Mouse (Mus musculus): Measurements from ENCODE around the gene Lpin3. TPM values are rescaled to one million over a fixed set of nuclear protein-coding genes. Genes with fewer than 3 reads are reported as not detected.

The Lpin3 gene
- 1.4 and 1.9 TPM in 2 replicates for total RNA-seq (2014; rRNA removed)
- 0.60 and 0.79 TPM in 2 replicates for polyA plus RNA-seq (2015; fragmentation: Nextera tagmentation; extraction: Ambion mirVana)

DNA sequence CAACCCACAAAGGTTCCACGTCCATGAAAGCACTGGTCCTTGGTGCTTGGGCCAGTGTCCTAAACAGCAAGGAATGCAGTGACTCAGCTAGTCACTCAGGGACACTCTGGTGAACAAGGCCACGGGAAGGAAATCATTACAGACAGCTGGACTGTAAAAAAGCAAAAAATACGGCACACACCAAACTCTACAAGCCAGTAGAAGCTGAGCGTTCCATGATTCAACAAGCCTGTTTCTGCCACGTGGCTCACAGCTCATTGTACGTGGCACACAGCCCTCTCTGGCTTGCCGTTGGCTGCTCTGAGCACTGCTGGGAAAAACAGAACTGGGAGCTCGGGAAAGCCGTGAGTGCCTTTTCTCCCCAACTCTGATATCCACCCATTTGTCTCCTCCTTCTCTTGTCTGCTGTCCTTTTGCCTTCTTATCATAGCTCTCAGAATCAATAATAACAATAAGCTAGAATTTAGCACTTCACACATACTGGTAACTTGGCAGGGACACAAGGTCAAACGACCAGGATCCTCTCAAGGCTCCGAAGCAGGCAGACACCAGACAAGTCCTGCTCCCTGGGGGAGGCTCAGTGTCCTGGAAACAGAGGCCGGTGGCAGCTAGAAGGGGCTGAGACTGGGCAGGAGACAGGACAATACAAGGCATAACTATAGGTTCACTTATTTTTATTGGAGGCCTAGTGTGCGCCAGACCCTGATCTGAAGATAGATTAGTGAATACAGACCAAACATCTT, at the start of gene Lpin3:
Gene Lpin3 (plus strand): TSS at position 218 of the 743 bp plus-strand sequence.
- ATAC-seq (no peak), DNase-seq (ENCODE audit: low spot score) (no peak)
- Histone ChIP-seq H3K4me1 (ENCODE audit: insufficient read depth, low read length) (no peaks in the 10 kb centered on the region), H3K4me3 (ENCODE audit: low read length) (no peak within 1 kb of the TSS), H3K36me3 (ENCODE audit: insufficient read depth, low read length) (no peaks in the 10 kb centered on the region), H3K9ac (replicated peaks; ENCODE audit: low read length) (no peak within 1 kb of the TSS), H3K27ac (no peak within 1 kb of the TSS), H3K9me3 (ENCODE audit: low read length) (no peaks in the 10 kb centered on the region), H3K27me3 (ENCODE audit: insufficient read depth, low read length) (no peaks in the 10 kb centered on the region), H3K4me2 (ENCODE audit: low read depth, low read length) (no peak within 1 kb of the TSS)
- TF ChIP-seq CTCF (IDR thresholded peaks at IDR 0.05; ENCODE audit: low read depth): no peak
- 52% methylated on average over 13 of the region's 13 CpGs for WGBS

DNA sequence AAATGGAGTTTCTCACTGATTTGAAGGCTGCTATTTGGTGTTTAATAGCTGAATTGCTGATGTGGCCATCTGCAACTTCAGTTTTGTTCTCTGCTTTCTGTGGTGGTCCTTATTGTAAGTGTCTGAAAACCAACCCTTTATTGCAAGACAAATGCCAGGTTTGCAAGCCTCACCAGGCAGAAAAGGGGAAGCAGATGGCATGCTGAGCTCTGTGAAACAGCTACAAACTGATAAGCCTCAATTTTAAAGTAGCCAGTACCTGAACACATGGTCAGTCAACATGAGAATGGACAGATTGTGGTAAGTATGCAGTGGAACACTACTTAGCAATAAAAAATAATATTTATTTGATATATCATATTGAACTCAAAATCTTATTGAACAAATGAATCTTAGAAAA, 39.6 kb upstream of the Lpin3 start:
- no peak overlapping the region for H3K4me3 ChIP-seq (ENCODE audit: low read length)
- H3K9me3 ChIP-seq (ENCODE audit: low read length): no peaks in the 10 kb centered on the region
- DNase-seq (ENCODE audit: low spot score) (no peak), ATAC-seq (no peak)
- no peaks in the 10 kb centered on the region for H3K36me3 ChIP-seq (ENCODE audit: insufficient read depth, low read length)
- no peak overlapping the region for H3K9ac ChIP-seq (replicated peaks; ENCODE audit: low read length)
- TF ChIP-seq CTCF (IDR thresholded peaks at IDR 0.05; ENCODE audit: low read depth): no peak
- no peaks in the 10 kb centered on the region for H3K4me1 ChIP-seq (ENCODE audit: insufficient read depth, low read length)
- no peaks in the 10 kb centered on the region for H3K27me3 ChIP-seq (ENCODE audit: insufficient read depth, low read length)
- no peak overlapping the region for H3K27ac ChIP-seq
- no peak overlapping the region for H3K4me2 ChIP-seq (ENCODE audit: low read depth, low read length)

DNA sequence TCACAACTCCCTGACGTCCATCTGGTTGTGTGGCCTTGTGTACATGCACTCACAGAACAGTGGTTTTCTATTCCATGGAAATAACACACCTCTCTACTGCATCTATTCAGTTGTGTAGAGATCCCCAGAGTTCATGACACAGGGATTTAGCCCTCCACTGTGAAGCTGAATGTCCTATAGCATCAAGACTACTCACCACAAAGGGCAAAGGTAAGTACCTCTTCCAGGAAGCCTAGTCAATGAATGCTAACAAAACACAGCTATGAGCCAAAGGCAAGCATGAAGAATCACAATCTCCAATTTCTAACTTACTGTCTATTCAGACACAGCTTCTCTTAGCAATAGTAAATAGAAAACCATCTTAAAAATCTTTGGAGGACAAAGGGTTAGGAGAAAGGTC, 32.8 kb upstream of the Lpin3 start:
- no peaks in the 10 kb centered on the region for H3K36me3 ChIP-seq (ENCODE audit: insufficient read depth, low read length)
- no peaks in the 10 kb centered on the region for H3K4me1 ChIP-seq (ENCODE audit: insufficient read depth, low read length)
- DNase-seq (ENCODE audit: low spot score) (no peak), ATAC-seq (no peak)
- H3K4me2 ChIP-seq (ENCODE audit: low read depth, low read length): no peak overlapping the region
- no peak overlapping the region for H3K4me3 ChIP-seq (ENCODE audit: low read length)
- TF ChIP-seq CTCF (IDR thresholded peaks at IDR 0.05; ENCODE audit: low read depth): no peak
- H3K27me3 ChIP-seq (ENCODE audit: insufficient read depth, low read length): no peaks in the 10 kb centered on the region
- no peak overlapping the region for H3K27ac ChIP-seq
- H3K9ac ChIP-seq (replicated peaks; ENCODE audit: low read length): no peak overlapping the region
- no peaks in the 10 kb centered on the region for H3K9me3 ChIP-seq (ENCODE audit: low read length)
- WGBS: 81% methylated on average over 1 of the region's 1 CpGs

DNA sequence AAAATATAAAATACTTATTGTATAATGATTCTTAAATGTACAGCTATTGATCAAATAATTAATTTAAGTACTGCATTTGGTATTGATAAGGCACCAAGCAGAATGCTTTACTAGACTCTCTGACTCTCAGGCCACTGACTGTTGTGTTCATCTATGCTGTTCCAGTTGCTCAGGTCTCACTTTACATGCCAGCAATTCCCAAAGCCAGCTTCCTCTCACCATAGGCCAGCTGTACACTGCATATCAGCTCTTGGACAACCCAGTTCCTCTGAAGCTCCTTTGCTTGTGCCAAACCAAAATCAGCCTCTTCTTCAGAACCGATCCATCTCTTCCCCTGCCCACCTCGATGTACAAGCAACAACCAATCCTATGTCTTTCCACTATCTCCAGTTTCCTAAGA, 32.3 kb upstream of the Lpin3 start:
- Histone ChIP-seq H3K4me3 (ENCODE audit: low read length) (no peak overlapping the region), H3K27me3 (ENCODE audit: insufficient read depth, low read length) (no peaks in the 10 kb centered on the region), H3K4me1 (ENCODE audit: insufficient read depth, low read length) (no peaks in the 10 kb centered on the region), H3K27ac (no peak overlapping the region), H3K9me3 (ENCODE audit: low read length) (no peaks in the 10 kb centered on the region), H3K4me2 (ENCODE audit: low read depth, low read length) (no peak overlapping the region), H3K36me3 (ENCODE audit: insufficient read depth, low read length) (no peaks in the 10 kb centered on the region), H3K9ac (replicated peaks; ENCODE audit: low read length) (no peak overlapping the region)
- no peak for TF ChIP-seq CTCF (IDR thresholded peaks at IDR 0.05; ENCODE audit: low read depth)
- no peak for DNase-seq (ENCODE audit: low spot score)
- 91% methylated on average over 2 of the region's 2 CpGs for WGBS
- ATAC-seq: no peak

DNA sequence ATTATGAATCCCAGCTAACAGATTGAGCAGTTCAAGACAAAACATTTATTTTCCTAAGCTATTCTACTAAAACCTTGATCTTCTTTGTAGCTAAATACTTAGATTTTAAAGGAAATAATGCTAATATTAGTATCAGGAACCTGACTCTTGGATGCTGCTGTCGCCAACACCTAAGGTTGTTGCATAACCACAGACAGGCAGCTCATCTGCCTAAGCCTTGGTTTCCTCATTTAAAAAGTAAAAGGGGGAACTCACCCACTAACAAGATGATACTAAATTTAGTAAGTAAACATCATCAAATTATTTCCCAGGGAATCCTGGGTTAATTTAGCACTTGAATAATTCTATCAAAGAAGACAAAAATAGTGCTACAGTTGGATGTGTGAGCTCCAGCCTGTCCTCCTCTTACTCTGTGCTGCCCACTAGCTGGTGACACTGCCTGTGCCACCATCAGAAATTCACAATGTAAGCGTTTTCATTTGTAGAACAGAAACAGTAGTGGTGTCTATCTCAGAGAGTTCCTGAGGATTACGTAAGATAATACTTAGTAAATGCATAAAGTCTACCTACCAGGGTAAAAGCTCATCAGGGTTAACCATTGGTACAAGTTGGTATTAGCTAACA, 30.7 kb upstream of the Lpin3 start:
- no peaks in the 10 kb centered on the region for H3K36me3 ChIP-seq (ENCODE audit: insufficient read depth, low read length)
- no peak overlapping the region for H3K4me2 ChIP-seq (ENCODE audit: low read depth, low read length)
- H3K4me3 ChIP-seq (ENCODE audit: low read length): no peak overlapping the region
- H3K9me3 ChIP-seq (ENCODE audit: low read length): no peaks in the 10 kb centered on the region
- H3K9ac ChIP-seq (replicated peaks; ENCODE audit: low read length): no peak overlapping the region
- H3K4me1 ChIP-seq (ENCODE audit: insufficient read depth, low read length): no peaks in the 10 kb centered on the region
- DNase-seq (ENCODE audit: low spot score) (no peak), ATAC-seq (no peak)
- H3K27me3 ChIP-seq (ENCODE audit: insufficient read depth, low read length): no peaks in the 10 kb centered on the region
- no peak overlapping the region for H3K27ac ChIP-seq
- 79% methylated on average over 3 of the region's 3 CpGs for WGBS
- TF ChIP-seq CTCF (IDR thresholded peaks at IDR 0.05; ENCODE audit: low read depth): peak; percentile 39

DNA sequence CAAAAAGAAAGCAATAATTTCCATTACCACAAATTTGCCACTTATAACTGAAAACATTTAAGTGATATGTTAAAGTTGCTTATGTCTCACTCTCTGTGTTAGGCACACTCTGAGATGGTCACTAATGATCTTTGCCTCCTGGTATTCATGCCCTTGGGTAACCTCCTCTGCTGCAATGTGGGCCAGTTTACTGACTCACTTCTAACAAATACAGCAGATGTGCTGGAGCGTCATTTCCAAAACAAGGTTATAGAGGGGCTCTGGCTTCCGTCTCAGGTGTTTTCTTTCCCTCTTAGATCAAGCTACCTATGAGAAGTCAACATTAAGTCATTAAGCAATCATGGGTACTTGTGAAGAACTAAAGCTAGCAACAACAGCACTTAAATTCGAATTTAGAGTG, 30.1 kb upstream of the Lpin3 start:
- DNase-seq (ENCODE audit: low spot score) (no peak), ATAC-seq (no peak)
- H3K4me2 ChIP-seq (ENCODE audit: low read depth, low read length): no peak overlapping the region
- H3K36me3 ChIP-seq (ENCODE audit: insufficient read depth, low read length): no peaks in the 10 kb centered on the region
- H3K9me3 ChIP-seq (ENCODE audit: low read length): no peaks in the 10 kb centered on the region
- no peaks in the 10 kb centered on the region for H3K27me3 ChIP-seq (ENCODE audit: insufficient read depth, low read length)
- no peak overlapping the region for H3K4me3 ChIP-seq (ENCODE audit: low read length)
- WGBS: 80% methylated on average over 3 of the region's 3 CpGs
- no peaks in the 10 kb centered on the region for H3K4me1 ChIP-seq (ENCODE audit: insufficient read depth, low read length)
- TF ChIP-seq CTCF (IDR thresholded peaks at IDR 0.05; ENCODE audit: low read depth): no peak
- H3K9ac ChIP-seq (replicated peaks; ENCODE audit: low read length): no peak overlapping the region
- no peak overlapping the region for H3K27ac ChIP-seq

DNA sequence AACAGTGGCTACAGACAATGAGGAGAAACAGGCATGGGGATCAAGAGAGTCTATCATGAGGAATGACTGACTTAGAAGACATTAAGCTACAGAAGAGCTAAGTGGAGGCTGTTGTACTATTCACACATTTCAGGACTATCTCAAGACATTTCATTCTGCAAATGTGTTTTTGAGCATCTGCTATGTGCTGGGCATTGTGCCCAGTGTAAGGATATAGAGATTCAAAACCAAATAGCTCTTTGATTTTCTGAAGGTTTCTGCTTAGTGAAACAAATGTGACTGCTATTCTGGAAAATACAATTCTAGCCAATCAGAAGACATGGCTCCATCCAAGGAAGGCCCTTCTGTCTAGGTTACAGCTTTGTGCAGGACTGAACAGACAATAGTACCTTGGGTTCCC, 25.8 kb upstream of the Lpin3 start:
- no peaks in the 10 kb centered on the region for H3K9me3 ChIP-seq (ENCODE audit: low read length)
- no peak for TF ChIP-seq CTCF (IDR thresholded peaks at IDR 0.05; ENCODE audit: low read depth)
- no peak overlapping the region for H3K4me3 ChIP-seq (ENCODE audit: low read length)
- no peaks in the 10 kb centered on the region for H3K4me1 ChIP-seq (ENCODE audit: insufficient read depth, low read length)
- DNase-seq (ENCODE audit: low spot score): no peak
- no peak overlapping the region for H3K9ac ChIP-seq (replicated peaks; ENCODE audit: low read length)
- no peak overlapping the region for H3K27ac ChIP-seq
- no peaks in the 10 kb centered on the region for H3K27me3 ChIP-seq (ENCODE audit: insufficient read depth, low read length)
- H3K4me2 ChIP-seq (ENCODE audit: low read depth, low read length): no peak overlapping the region
- no peak for ATAC-seq
- no peaks in the 10 kb centered on the region for H3K36me3 ChIP-seq (ENCODE audit: insufficient read depth, low read length)

All from hindbrain, postnatal 0 days (tissue).